Mouse (Mus musculus) lung, postnatal 4 days (tissue): ENCODE measurements around the gene Stk32c.
A peak's percentile ranks its signal among the peaks of the same experiment; 100 is the strongest.

Experiments
- DNase-seq, 2 experiments: peaks; one replicate each; pipeline ENCODE4 v3.0.0; 2021

Stk32c gene

DNA sequence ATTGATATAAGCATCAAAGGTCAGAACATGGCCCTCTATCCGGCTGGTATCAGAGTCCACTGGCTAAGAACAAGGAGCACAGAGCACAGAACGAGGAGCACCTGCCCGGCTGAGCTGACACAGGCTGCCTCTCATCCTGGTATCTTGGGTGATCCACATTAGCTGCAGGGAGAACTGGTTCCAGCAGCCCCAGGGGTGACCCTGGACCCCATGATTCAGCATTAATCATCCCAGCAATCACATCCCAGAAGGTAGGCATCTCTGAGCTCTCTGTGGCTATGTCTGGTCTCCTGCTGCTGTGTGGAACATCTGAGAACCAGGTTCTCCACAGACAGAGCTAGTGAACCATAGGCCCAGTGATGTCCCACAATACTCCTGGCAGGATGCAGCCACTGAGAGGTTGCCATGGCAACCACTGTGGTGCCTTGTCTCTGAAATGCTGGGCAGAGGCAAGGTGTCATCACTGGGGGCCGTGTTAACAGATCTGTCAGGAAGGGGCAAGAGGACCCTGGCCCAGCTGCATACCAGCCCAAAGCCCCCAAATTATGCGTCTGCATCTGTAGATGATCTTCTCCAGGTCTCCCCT, 76.1 kb downstream of the Stk32c start:
- DNase-seq: no peak

- DNase-seq: no peak
These were observed 77.9 kb downstream of the Stk32c start for GRCm38 (mm10) chr7:139135236-139135635.

DNA sequence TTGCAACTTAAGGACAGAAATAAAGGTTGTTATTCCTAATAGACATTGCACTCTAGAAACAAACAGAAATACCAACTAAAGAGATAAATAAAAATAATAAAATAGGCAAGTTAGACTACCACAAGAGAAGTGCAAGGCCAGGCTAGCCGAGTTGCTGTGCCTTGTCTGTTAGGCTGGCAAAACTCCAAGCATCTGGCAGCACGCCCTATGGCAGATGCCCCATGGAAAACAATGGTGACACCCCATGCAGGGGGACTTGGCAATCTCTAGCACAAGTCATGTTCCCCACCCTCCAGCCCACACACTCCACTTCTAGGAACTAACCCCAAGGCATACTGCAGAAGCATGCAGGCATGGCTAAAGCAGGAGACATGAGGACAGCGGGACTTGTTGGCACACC, 79.7 kb downstream of the Stk32c start:
- peak; percentile 61 to 71 for DNase-seq

DNA sequence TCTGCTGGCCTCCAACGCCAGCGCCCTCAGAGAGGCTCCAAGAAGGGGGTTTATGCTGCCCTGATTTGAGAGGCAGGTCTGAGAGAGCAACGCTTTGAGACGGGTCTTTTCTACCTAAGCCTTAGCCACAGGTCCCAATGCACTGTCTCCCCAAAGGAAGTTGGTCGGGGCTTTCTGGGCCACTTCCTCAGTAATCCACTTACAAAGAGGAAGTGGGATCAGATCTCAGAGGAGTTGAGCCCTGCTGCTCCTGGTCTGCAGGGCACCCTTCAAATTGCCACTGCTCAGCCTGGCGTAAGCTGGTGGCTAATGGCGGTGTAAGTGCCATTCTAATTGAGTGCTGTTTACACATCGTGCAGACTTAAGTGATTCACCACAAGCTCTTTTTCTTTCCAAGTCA, 81.6 kb downstream of the Stk32c start:
- DNase-seq: no peak

DNA sequence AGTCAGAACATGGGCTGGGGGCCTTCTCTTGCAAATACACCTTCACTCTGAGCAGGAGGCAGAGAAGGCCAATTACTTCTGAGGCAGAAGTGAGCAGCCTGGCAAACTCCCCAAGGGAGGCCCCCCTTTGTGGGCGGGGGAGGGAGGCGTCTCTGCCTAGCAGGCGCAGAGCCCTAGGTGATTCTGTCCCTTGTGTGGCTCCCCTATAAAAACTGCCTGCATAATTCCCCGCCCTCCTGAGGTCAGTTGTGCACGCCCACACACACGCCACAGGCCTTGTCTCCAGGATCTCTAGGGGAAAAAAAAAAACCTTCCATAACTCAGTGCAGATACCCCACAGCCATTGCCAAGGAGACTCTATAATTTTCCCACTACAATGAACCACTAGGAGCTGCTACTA, 82.7 kb downstream of the Stk32c start:
- DNase-seq: no peak

- no peak for DNase-seq
These were observed 84.1 kb downstream of the Stk32c start for GRCm38 (mm10) chr7:139128994-139129393.

GRCm38 (mm10) chr7:139126549-139126948, 86.6 kb downstream of the Stk32c start:
- DNase-seq: no peak

DNA sequence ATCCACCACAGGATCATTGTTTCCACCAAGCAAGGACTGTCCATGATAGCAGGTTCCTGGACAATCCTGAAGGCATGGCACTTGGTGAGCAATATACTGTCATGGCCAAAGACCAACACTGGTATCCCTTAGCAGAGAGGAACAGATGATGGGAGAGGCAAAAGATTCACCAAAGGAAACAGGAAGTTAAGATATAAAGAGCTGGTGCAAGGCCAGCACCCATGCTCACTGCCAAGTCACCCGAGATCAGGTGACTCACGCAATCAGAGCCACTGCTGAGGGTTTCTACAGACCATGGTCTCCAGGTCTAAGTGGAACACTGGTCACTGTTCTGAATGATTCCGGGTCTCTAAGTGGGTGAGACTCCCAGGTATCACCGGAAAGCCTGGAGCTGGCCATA, 87.2 kb downstream of the Stk32c start:
- DNase-seq: no peak

DNA sequence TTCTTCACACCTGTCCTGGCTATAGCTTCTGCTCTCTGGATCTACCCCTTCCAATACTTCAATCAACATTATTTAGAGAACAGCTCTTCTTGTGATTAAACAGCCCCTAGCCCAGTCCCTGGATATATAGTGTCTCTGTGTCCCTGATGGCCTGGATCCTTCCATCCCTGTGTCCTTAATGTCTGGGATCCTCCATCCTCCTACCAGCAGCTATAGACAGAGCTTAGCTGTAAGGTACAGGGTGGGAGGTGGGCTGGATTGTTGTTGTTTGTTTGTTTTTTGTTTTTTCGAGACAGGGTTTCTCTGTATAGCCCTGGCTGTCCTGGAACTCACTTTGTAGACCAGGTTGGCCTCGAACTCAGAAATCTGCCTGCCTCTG, 93.3 kb downstream of the Stk32c start:
- no peak for DNase-seq

DNA sequence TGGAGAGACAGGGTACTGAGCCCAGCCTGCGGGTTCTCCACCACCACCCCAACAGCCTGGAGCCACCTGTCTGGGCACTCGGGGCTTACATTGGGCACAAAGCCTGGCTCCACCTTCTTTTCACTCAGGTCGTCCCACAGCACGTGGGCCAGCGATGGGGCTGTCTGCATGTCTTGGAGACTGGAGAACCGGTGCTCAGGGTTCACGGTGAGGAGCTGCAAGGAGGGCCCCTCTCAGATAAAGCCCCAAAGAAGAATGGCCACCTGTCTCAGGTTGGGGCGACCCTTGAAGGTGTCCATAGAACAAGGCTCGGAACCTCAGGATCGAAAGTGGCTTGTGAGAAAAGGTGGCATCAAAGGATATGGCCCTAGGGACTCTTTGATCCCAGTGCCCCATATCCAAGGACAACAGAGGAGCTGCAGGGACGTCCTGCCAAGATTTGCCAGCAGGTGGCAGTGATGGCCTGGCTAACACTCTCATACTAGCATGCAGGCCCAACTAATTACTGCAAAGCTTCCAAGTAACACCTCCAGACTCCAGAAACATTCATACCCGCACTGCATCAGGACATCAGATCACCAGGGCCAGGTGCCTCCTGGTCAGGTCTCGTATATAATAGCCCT, 93.8 kb downstream of the Stk32c start:
- peak; percentile 76 to 84 for DNase-seq

DNA sequence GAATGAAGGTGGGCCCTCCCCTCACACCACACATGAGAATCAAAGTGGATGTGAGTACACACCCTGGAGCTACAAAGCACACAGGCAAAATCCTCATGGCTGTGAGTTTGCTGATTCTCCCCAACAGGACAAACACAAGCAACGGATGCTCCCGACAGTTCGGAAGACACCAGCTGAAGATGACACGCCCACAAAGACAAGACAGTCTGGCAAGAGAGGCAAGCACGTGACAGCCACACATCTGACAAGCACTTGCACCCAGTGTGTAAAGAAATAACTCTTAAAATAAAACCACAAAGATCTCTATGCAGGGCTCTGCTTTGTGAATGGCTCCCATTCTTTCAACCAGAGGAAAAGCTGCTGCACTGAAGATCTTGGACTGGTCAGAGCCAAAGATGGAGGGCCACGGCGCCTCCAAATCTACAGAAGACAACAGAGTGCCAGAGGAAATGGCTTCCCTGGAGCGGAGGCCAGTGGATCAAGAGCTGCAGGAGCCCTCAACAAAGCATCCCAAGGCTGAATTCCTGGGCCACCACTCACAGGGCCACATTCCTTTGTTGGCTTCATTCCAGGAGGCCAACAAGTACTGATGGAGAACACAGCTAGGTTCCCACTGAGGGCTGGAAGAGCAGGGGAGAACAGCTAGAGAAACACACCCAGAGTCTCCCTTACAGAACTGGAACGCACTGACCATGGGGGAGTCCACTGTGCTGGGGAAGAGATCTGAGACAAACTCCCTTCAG, 105.0 kb downstream of the Stk32c start:
- DNase-seq: peak in 1 of 2 experiments; percentile 11

GRCm38 (mm10) chr7:139105705-139106104, 107.4 kb downstream of the Stk32c start:
- no peak for DNase-seq

DNA sequence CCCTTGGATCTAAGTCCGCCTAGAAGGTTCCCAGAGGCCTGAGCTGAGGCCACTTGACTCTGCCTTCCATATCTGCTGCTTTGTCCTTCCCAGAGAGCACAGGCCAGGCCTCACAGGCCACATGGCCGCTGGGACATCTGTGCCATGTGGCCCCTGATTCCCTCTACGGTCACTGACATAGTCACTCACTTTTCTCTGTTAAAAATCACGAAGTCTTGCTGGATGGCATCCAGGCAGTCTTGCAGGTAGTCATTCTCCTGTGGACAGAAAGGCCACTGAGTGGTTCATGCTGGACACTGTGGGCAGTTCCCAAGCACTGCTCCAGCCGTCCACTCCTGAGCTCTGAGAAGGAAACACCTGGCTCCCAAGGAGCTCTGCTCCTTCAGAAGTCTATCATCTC, 108.0 kb downstream of the Stk32c start:
- no peak for DNase-seq

DNA sequence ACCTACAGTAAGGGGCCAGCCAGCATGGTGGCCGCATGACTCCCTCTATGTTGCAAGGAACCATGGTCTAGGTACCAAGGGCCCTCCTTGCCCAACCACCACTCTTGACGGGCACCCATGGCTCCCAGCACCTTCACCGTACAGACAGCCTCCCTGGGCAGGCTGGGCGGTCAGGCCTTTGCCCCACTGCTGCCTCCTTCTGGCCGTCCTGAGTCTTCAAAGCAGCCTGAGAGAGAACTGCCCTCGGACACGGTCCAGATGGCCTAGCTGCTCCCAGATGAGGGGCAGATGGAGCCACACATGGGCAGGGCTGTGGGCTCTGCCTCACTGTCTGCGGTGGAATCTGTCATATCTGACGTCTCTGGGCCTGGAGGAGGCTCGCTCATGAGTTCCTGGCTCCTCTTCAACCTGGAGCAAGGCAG, 109.1 kb downstream of the Stk32c start:
- no peak for DNase-seq

GRCm38 (mm10) chr7:139101826-139102225, 111.3 kb downstream of the Stk32c start:
- no peak for DNase-seq

- DNase-seq: no peak
These were observed 111.8 kb downstream of the Stk32c start for GRCm38 (mm10) chr7:139101286-139101804.

GRCm38 (mm10) chr7:139100531-139101095, 112.5 kb downstream of the Stk32c start:
- no peak for DNase-seq

GRCm38 (mm10) chr7:139096399-139096798, 116.7 kb downstream of the Stk32c start:
- no peak for DNase-seq

DNA sequence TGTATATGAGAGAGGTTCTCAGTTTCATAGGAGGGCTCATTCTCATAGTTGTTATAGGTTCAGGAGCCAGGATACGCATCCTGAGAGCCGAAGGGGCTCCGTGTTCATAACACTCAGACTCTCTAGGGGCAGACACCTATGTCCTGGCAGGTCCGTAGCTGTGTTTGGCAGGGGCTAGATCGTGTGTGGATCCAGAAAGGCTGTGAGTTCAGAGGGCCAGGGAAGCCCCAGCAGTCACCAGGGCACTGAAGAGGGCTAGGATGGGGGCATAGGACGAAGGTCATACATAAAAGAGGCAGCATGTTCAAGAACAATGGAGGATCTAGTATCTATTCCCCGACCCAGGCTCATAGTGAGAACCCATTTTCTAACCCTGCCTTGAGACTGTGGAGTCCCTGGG, 117.8 kb downstream of the Stk32c start:
- no peak for DNase-seq

GRCm38 (mm10) chr7:139094761-139095160, 118.3 kb downstream of the Stk32c start:
- DNase-seq: no peak

DNA sequence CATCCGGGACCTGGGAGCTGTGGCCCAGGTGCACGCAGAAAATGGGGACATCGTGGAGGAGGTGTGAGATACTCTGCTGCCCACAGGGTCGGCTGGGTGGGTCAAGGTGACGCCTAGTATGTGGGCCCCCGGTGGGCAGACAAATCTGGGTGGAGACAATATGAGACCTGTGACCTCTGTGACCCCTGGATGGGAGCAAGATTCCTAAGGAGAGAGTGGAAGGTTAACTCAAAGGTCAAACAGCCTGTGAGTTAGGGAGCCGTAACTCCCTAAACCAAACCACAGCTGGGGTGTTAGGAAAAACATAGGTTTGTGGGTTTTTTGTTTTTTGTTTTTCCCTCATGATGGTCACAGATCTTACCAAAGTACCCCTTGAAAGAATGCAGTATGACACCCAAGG, 119.3 kb downstream of the Stk32c start:
- no peak for DNase-seq

GRCm38 (mm10) chr7:139093124-139093523, 120.0 kb downstream of the Stk32c start:
- no peak for DNase-seq

DNA sequence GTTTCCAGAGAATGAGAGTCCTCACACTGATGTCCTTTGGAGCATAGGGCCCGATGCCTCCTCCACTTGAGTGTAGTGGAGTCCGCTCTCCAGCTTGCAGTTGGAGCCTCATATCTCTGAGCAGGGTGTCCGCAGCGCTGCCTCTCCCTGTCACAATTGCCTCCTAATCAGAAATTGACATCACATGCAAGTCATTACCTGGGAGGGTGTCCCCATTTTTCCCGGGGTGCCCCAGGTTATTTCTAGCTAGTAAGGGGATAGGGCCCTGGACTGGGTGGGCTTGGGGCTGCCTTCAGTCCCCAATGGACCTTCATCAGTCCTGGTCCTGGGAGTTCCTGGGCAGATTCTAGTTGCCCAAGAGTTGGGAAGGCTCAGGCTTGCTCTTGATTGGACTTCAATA, 120.4 kb downstream of the Stk32c start:
- no peak for DNase-seq

- DNase-seq: no peak
These were observed 121.4 kb downstream of the Stk32c start for GRCm38 (mm10) chr7:139091681-139092080.
